Mouse (Mus musculus): ENCODE measurements around the gene Ttc29. TPM values are rescaled to one million over a fixed set of nuclear protein-coding genes. Genes with fewer than 3 reads are reported as not detected.

The Ttc29 gene
- total RNA-seq, 2 experiments from 2014 or later: not detected

DNA sequence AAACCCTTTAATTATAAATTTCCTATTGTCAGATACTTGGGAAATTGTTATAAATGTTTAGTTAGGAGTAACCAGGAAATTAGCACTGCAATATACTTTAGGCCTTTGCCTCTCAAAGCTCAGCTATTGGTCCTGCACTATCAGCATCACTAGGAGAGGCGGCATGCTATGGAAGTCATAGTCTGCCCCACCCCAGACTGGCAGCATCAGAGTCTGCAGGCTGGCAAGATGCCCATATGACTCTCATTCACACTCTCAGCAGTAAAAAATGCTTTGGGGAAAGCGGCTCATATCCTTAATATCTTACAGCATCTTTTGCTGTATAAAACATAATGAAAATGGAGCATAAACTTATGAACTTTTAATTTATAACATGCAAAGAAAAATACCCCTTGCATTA lies 64.3 kb downstream of the Ttc29 start:
- no peak for DNase-seq (ENCODE audit: low spot score in 2 of 2)

DNA sequence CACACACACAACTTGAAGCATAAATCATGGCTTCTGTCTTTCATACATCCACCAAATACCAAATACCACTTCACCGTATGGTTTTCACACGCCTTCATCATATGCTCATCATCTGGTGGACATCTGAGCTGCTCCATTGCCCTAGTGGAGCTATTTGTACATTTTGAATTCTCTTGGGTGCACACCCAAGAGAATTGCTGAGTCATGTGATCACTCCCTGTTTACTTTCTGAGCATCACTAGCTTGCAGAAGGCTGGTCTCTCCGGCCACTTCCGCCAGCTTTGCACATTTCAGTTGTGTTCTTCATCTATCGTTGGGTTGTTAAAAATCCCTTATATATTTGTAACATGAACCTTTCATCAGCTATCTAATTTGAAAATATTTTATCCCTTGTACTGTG lies 65.5 kb downstream of the Ttc29 start:
- DNase-seq (ENCODE audit: low spot score in 2 of 2): no peak

DNA sequence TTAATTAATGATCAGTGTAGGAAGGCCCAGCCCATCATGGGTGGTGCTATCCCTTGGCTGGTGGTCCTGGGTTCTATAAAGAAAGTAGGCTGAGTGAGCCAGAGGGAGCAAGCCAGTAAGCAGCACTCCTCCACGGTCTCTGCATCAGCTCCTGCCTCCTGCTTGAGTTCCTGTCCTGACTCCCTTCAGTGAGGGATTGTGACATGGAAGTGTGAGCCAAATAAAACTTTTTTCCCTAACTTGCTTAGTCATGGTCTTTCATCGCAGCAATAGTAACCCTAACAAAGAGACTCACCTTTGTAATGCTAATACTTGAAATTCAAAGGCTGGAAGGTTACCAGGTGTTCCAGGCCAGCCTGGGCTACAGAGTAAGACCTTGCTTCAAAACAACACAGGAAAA lies 71.7 kb downstream of the Ttc29 start:
- no peak for DNase-seq (ENCODE audit: low spot score in 2 of 2)

DNA sequence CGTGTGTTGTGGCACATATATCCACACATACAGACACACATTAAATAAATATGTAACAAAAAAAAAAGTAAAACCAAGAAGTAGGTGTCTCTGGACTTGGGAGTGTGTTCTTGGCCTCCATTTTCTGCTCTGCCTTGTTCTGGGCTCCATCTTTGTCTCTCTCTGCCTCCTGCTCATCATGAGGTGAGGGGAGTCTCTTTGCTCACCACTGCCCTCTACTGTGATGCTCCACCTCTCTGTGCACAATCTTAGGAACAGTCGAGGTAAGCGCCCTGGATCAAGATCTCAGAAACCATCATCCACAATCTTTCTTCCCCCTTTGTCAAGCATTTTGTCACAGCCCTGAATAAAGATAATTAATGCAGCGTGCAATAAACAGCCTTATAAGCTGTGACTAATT lies 72.3 kb downstream of the Ttc29 start:
- no peak for DNase-seq (ENCODE audit: low spot score in 2 of 2)

DNA sequence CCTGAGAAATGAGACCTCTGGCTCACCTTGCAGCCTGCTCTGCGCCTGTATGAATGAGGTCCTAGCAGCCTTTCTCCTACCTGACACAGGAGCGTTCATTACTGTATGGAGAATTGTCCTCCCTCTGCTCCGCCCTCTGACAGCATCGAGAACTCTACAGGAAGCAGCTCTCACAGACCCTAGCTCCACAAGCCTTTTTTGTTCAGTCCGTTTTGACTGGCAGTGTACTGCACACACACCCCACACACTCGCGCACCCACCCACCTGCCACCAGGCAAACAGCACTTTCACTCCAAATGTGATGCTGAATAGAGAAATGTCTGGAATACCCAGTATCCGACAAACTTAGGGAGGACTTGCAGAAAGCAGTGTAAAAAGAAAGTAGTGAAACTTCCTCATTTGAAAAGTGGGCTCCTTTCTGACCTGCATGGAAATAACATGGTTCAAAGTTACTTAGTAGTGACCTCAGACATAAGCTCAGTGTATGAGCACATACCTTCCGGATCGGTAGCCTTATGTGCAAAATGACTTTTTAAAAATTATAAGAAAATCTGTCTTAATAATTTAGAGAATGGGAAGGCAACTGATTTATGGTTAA lies 76.4 kb downstream of the Ttc29 start:
- no peak for DNase-seq (ENCODE audit: low spot score in 2 of 2)

DNA sequence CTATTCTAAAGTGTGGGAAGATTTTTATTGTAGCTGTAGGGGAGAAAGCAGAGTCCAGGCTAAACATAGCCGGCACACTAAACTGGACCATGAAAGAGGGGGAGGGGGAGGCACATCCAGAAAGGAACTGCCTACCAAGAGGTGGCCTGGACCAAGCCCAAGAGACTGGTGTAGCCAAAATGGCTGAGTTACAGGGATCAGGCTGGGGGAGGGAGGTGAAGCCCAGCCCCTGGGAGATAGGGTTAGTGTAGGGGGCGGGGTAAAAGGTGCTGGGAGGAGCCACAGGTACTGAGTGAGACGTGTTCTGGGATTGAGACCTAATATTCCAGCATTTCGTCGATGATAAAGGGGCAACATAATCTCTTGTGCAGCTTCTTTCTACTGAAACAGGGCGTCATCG lies 77.2 kb downstream of the Ttc29 start:
- no peak for DNase-seq (ENCODE audit: low spot score in 2 of 2)

DNA sequence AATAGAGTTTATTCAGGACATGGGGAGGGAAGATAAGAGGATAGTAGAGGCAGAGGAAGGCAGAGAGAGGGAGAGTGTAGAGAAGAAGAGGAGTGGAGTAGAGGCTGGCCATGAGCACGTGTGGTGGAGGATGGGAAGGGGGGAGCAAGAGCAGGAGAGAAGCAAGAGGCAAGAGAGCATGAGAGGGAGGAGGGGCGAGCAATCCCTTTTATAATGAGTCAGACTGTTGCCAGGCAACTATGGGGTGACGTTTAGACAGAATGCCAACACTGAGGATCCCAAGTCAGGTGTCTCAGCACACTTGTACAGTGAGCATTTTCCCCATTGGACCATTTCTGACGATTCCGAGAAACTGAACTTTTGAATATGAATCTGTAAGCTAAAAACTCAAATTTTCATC lies 82.4 kb downstream of the Ttc29 start:
- no peak for DNase-seq (ENCODE audit: low spot score in 2 of 2)

DNA sequence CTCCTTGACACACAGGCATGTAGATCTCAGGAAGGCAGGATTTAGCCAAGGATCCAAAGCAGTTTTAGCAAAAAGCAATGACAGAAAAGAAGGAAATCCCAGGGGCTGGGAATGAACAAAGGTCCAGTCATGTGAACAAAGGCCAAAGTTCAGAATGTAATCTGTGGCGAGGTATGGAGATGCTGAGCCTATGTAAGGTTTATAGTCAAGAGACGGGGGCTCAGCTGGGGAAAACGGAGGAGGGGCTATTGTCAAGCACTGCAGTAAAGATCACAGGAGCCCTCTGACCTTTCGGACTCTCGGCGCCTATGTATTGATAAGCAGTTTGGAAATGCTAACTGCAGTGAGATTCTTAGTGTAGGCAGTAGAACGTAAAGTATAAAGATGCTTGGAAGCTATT lies 90.5 kb downstream of the Ttc29 start:
- DNase-seq (ENCODE audit: low spot score in 2 of 2): no peak

DNA sequence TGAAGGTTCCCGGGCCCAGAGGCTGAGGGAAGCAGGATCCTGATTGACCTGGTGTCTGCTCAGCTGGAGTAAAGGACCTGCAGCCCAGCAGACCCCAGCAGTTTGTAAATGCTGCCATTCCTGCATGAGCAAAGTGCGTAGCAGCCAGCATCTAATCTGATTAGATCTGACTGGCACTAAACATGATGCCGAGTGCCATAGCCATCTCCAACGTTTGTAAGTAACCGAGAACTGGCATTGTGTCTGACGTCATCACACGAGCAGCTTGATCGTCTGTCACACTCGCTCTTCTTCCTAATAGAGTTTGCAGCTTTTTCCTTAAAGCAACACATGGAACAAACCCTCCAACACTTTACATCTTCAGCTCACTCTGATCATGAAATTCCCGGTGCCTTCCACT lies 93.5 kb downstream of the Ttc29 start:
- DNase-seq (ENCODE audit: low spot score in 2 of 2): no peak

DNA sequence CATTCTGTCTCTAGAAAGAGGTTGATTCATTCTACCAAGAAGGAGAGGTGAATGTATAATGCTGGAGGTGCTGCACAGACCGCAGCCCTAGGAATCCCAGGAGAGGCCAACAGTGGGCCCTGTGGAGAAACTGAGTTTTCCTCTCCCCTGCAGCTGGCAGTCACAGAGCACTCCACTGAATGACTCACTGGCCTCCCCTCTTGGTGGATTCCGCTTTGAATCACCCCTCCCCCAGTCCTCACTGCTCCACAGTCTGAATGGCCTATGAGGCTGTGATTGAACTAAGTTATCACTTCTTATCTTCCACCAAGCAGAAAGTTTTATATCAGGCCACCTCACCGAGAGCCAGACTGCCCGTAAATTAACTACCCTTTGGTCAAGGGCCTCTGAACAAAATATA lies 94.0 kb downstream of the Ttc29 start:
- DNase-seq (ENCODE audit: low spot score in 2 of 2): peak in 1 of 2 experiments; percentile 12

DNA sequence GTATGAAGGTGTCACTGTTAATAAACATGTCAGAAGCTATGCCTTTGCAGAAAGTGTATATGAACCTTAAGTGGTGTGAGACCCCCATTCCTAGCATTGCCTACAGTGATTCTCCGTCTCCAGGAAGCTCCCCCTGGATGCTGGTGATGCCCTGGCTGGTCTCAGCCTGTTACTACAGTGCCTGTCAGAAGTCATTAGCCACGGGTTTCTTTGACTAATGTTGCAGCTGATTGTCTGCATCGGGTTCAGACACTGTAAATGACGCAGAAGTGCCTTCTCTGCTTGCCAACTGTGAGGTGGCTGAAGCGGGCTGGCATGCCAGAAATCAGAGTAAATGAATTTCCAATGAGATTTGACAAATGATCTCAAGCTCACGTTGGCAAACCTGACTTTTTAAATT lies 96.4 kb downstream of the Ttc29 start:
- no peak for DNase-seq (ENCODE audit: low spot score in 2 of 2)

DNA sequence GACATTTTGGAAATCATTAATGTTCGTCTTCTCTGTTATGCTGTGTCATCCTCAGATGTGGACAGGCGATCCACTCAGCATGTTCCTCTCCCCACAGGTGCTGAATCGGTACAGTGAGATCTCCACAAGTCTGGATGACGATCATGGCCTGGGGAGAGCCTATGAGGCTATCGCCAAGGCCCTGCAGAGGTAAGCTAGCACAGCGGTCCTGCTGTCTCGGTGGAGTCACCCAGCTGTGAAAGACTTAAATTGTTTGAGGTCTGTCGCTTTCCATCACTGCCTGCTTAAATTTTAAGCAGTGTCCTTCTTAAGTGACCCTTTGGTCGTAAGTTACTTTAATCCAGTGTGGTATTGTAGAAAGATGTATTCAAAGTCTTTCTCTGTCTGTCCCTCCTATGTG lies 102.5 kb downstream of the Ttc29 start:
- DNase-seq (ENCODE audit: low spot score in 2 of 2): no peak

DNA sequence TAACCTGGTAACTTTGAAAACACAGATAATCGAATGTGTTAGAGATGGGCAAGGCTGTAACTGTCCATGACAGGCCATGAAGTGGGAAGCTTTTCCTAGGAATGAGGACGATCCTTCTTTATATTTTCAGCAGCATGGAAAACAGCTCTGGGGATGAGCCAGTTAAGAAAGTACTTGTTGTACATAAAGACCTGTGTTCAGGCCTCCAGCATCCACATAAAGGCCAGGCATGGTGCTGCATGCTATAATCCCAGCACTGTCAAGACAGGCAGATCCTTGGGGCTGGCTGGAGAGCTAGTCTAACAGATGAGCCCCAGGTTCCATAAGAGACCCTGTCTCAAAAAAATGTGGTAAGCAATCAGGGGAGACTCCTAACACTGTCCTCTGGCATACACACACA lies 104.6 kb downstream of the Ttc29 start:
- no peak for DNase-seq (ENCODE audit: low spot score in 2 of 2)

DNA sequence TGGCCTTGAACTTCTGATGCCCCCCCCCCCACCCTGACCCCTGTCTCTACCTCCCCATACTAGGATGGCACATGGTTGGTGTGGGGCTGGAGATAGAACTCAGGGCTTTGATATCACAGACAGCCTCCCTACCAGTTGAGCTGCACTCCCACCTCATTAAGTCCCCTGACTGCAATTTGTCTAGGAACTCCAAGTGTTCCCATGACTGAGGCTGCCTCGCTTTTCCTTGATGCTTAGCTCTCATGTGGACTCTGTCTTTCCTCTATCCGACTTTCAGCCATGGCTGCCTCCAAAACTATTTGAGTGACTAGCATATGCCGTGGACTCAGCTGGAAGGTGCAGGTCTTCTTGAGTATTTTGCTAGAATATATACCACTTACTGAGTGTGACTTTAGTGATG lies 110.3 kb downstream of the Ttc29 start:
- DNase-seq (ENCODE audit: low spot score in 2 of 2): no peak

DNA sequence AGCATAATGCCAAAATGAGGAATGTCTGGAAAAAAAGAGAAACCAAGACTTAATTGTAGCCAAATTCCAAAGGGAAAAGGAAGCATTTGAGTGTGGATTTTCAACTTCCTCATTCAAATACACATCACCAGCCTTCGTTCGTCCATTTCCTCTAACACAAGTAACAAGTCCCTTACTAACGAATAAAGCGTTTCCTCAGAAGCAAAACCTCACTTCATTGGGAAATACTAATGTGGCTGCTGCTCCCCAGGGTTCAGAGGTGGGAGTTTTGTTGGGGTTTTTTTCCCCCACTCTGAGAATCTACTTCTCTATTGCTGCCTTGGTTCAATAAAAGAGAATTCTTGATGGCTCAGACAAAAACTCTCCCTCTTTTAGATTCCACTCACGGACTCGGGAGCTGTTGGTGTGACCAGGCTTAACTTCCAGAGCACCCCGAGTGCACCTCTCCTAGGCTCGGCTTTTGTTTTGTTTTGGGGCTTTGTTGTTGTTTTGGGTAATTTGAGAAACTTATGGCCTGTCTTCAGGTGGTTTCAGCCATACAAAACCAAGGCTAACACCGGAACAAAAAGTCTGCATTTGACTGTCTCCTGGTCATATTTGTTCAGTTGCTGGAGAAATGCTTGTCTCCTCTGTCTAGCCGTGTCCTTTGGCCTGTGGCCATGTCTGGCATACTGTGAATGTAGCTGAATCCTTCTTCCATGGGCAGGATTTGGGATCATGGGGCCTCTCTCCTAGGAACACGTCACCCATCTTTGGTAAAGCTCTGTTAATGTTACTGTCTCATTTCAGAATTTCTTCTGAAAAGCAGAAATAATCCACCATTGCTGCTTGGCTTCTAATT lies 127.8 kb downstream of the Ttc29 start:
- no peak for DNase-seq (ENCODE audit: low spot score in 2 of 2)

DNA sequence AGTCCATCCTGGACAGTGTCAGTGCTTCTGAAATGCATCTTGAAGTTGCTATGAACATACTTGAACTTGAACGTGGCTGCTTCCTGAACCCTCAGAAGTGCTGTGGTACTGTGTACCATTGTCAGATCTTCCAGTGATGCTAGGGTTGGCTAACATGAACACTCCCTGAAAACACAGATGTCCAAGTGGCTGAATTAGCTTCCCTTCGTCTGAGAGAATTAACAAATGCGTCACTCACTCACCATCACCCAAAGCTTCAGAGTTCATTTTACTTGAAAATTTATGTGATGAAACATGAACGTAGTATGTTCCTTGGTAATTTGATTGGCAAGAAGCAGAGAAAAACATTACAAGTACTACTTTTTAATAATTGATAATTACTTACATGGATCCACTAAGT lies 129.1 kb downstream of the Ttc29 start:
- DNase-seq (ENCODE audit: low spot score in 2 of 2): no peak

DNA sequence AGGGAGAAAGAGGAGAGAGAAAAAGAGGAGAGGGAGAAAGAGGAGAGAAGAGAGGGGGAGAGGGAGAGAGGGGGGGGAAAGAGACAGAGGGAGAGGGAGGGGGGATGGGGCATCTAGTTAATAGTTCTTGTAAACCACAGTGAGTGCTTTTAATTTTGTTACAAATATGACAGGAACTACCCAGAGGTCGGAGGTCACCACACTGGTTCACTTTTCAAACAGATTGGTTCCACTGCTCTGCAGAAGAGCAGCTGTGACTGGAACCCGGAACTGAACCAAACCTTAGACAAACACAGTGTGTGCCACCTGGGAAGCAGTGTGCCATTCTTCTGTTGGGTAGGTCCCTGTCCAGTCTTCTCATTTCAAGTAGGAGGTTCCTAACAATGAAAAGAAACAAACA lies 130.9 kb downstream of the Ttc29 start:
- no peak for DNase-seq (ENCODE audit: low spot score in 2 of 2)

DNA sequence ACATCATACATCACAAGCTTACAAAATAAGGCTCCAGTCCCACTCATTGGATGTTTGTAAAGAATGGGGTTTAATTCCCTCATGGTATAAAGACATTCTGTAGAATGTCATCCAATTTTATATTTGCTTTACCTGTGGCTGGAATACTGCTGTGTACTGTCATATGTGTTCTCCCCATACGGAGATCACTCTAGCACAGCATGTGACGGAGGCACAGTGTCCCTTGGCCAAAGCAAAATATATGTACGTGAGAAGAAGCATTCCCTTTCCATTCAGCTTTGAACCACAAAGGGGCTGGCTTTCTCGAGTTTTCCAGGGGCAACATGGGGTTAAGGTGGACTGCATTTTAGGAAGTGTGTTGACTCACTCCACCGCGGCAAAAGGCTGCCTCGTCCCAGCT lies 132.6 kb downstream of the Ttc29 start:
- DNase-seq (ENCODE audit: low spot score in 2 of 2): no peak

DNA sequence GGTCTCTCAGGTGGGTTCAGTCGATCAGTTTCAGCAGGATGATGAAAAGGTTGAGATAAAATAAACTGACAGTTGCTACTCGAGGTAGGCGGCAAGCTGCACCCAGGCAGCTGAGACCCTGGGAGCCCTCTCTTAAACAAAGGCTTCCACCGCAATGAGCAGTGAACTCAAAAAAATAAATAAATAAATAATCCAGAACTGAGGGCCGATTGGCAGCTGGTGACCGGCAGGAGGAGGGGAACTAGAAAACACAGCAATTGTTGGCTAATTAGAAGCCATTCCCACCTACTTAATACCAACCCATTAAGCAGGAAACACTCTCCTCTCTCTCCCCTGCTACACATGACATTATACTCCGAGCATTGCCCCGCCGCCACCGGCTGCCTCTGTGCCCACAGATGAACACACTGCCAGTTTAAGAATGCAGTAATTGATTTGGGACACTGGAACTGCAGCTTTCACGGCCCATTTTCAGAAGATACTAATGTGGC lies 133.1 kb downstream of the Ttc29 start:
- no peak for DNase-seq (ENCODE audit: low spot score in 2 of 2)

DNA sequence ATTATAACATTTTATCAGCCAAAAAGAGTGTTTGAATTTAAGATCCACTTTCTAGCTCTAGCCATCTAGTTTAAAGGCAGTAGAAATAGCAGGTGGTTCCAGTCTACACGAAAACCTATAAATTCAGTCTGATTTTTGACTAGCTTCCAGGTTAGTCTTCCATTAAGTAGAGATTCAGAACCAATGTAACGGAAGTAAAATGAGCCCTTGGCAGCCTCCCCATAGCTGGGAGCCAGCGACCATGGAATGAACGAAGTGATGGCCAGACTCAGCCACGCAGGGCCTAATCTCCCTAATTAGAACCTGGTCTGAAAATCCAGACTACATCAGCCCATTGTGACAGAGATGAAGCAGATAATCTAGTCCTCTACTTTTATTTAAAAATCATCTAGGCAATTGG lies 140.8 kb downstream of the Ttc29 start:
- DNase-seq (ENCODE audit: low spot score in 2 of 2): no peak

DNA sequence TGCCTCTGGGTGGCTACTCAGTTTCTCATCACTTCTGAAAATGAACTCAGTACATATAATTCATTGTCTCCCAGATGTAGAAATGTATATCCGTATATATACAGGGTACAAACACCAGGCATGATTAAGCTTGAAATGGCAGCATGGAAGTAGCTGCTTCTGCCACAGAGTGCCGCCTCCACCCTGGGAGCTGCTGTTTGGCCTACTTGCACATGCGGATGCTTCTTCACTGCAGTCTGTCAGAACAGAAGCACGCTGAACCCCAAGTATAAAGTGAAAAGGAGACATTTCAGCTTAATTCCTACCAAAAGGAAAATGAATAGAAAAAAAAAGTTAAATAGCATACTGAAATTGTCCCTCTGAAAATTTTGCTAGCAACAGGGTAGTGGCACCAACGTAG lies 141.7 kb downstream of the Ttc29 start:
- no peak for DNase-seq (ENCODE audit: low spot score in 2 of 2)

DNA sequence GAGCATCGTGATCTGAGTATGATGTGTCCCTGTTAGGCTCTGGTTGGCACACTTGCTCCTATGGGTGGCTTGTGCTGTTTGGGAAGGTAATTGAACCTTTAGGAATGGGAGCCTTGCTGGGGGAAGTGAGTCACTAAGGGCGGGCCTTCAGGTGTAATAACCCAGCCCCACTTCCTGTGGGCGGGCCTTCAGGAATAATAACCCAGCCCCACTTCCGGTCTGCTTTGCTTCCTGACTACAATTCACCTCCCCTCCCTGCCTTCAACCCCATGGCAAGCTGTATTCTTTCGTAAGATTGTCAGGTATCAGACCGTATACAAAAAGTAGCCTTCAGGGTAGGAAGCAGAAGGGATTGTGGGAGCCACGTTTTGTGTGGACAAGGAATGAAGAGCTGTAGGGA lies 177.7 kb downstream of the Ttc29 start:
- no peak for DNase-seq (ENCODE audit: low spot score in 2 of 2)

DNA sequence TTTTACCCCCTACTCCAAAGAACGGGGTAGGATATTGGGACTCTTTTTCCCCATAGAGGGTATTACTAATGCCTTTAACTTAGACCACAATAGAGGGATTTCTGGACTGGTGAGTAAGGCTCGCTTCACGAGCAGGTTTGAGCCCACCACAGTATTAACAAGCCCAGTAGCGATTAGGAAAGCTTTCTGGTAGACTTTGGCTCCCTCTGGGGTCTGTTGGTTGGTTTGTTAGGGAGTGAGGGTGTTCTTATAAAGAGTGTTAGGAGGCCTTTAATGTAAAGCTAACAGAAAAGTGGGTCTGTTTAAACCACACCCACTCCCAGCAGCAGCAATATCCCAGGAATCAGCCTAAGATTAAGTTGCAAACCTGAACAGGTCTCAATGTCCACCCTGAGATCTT lies 206.2 kb downstream of the Ttc29 start:
- no peak for DNase-seq (ENCODE audit: low spot score in 2 of 2)
